Mouse (Mus musculus) kidney, embryonic 15.5 days (tissue): ENCODE data around the gene Akap13. TPM values are rescaled to one million over a fixed set of nuclear protein-coding genes. Genes with fewer than 3 reads are reported as not detected.
"Not testable (repeated sequence)": the region's sequence is repeated elsewhere in the genome, so short reads cannot be mapped to it uniquely, and the experiment has no call there.

Source experiments
- ATAC-seq: fragments of 200-750 bp; cut with Nextera tagmentation; replicated peaks from 2 replicates; pipeline ENCODE4 v1.8.0; 2017; ENCODE audit warnings: moderate TSS enrichment; ENCODE audit not compliant: low FRiP score
- H3K27ac ChIP-seq: fragments of 300-500 bp; sonication (generic); 2 replicates; pipeline ENCODE4 v1.5.1; 2015; ENCODE audit warnings: mild to moderate bottlenecking, inconsistent platforms
- H3K27me3 ChIP-seq: fragments of 300-500 bp; sonication (generic); 2 replicates; pipeline ENCODE4 v1.6.1; 2015; ENCODE audit warnings: inconsistent platforms
- H3K36me3 ChIP-seq: fragments of 300-500 bp; sonication (generic); 2 replicates; pipeline ENCODE4 v1.6.1; 2015; ENCODE audit warnings: inconsistent platforms
- H3K4me1 ChIP-seq: fragments of 300-500 bp; sonication (generic); 2 replicates; pipeline ENCODE4 v1.6.1; 2015; ENCODE audit warnings: inconsistent platforms
- H3K4me2 ChIP-seq: fragments of 300-500 bp; sonication (generic); 2 replicates; pipeline ENCODE4 v1.6.1; 2015; ENCODE audit warnings: moderate library complexity, mild to moderate bottlenecking, inconsistent platforms
- H3K4me3 ChIP-seq: fragments of 300-500 bp; sonication (generic); replicated peaks from 2 replicates; pipeline ENCODE4 v1.5.1; 2015; ENCODE audit warnings: mild to moderate bottlenecking, inconsistent platforms
- H3K9ac ChIP-seq: fragments of 300-500 bp; sonication (generic); 2 replicates; pipeline ENCODE4 v1.6.1; 2015; ENCODE audit warnings: mild to moderate bottlenecking, inconsistent platforms
- H3K9me3 ChIP-seq: fragments of 300-500 bp; sonication (generic); replicated peaks from 2 replicates; pipeline ENCODE4 v1.6.1; 2016; ENCODE audit warnings: inconsistent platforms
- WGBS: fragments of 180-500 bp; shearing (Covaris S2); methylation state at CpG from one replicate; pipeline ENCODE4 v1.1.7; 2015; ENCODE audit warnings: mixed read lengths; 5-methylcytosine and 5-hydroxymethylcytosine counted together
- polyA plus RNA-seq: library from polyadenylated mRNA; unstranded; fragments of >200 nt; fragmentation: Nextera tagmentation; extraction: Ambion mirVana; gene quantifications from 2 replicates; pipeline ENCODE4 v1.2.1, GENCODE M21; 2015

The Akap13 gene
- polyA plus RNA-seq, 1 experiment from 2014 or later = 49.7 TPM

DNA sequence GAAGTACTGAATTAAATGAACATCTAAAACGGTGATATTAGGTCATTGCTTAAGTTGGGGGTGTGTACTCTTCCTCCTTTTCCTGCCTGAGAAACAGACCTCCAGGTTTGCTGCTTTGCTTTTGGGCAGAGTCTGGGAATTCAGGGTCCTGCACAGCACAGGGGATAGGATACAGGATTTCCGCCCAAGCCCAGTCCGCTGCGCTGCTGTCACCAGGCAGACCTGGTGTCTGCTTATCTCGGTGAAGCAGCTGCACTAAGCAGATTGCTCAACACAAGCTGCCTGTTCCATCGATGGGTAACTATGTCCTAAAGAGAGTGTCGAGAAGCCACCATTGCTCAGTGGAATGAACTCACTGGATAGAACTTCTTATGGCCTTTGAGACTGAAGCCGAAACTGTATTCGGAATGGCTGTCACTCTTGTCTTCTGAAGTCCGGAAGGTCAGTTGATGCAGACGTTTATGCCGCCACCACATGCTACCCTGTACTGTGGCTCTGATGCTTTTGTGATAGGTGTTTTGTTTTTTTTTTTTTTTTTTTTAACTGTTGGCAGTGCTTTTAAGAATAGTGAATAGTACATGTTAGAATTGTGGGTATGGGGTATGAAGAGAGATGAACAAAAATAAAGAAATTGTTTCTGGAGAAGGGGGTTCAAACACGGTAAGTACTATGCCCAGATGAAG, 156.8 kb downstream of the Akap13 start:
- no peak overlapping the region; the same call in 1 of the 2 replicates for H3K4me2 ChIP-seq
- peaks cover 17% of the 10 kb centered on the region for H3K4me1 ChIP-seq
- no peaks in the 10 kb centered on the region for H3K9me3 ChIP-seq
- peaks cover 64% of the 10 kb centered on the region for H3K36me3 ChIP-seq
- peak overlapping the region; percentile 64 for H3K27ac ChIP-seq
- WGBS = 74% methylated on average over 13 of the region's 13 CpGs
- peak overlapping the region; percentile 17; the same call in 1 of the 2 replicates for H3K4me3 ChIP-seq
- no peaks in the 10 kb centered on the region for H3K27me3 ChIP-seq
- H3K9ac ChIP-seq = no peak overlapping the region
- peak; percentile 92 for ATAC-seq

DNA sequence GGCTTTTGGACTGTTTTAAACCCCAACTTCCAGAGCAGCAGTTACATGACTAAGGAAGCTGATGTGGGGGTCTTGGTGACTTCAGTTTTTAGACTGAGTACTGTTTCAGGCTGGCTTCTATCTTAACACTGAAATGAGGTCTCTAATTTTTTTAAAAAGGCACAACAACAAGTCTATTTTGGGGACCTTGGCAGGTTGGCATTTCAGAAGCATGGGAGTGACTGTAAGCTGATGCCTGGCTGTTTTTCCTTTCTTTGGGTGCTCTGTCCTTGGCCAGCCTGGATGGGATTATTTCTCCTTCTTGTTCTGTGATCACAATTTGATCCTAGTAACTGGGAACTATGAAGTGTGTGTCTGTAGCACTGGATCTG, 157.3 kb downstream of the Akap13 start:
- ATAC-seq = no peak
- peak overlapping the region; percentile 6; the same call in 1 of the 2 replicates for H3K4me2 ChIP-seq
- no peak overlapping the region for H3K9ac ChIP-seq
- H3K36me3 ChIP-seq = peaks cover 64% of the 10 kb centered on the region
- H3K4me1 ChIP-seq = peaks cover 17% of the 10 kb centered on the region
- no peaks in the 10 kb centered on the region for H3K9me3 ChIP-seq
- H3K4me3 ChIP-seq = peak overlapping the region; percentile 17; the same call in 1 of the 2 replicates
- 0 out of 2 replicates have a peak overlapping the region, but pooled peaks have one; percentile 64 for H3K27ac ChIP-seq
- H3K27me3 ChIP-seq = no peaks in the 10 kb centered on the region

DNA sequence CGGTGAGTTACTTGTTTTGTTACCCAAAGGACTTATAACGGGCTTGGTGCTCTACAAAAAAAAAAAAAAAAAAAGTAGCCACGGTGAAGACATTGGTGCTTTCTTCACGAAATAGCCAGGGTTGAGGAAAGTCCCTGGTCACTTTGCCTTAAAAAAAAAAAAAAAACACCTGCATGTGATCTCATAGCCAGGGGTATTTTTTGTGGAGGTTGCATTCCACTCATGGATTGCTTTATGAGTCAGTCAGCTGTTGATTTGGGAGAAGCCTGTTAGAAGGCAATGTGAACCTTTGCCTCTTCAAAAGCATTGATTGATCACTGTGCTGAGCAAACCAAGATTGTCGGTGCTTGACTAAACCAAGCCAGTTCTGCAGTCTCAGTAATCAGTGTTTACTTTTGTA, 157.9 kb downstream of the Akap13 start:
- H3K27ac ChIP-seq = no peak overlapping the region
- no peak for ATAC-seq
- H3K27me3 ChIP-seq = no peaks in the 10 kb centered on the region
- peaks cover 17% of the 10 kb centered on the region for H3K4me1 ChIP-seq
- peaks cover 62% of the 10 kb centered on the region for H3K36me3 ChIP-seq
- peak overlapping the region; percentile 0; the same call in 1 of the 2 replicates for H3K4me3 ChIP-seq
- no peak overlapping the region for H3K9ac ChIP-seq
- H3K4me2 ChIP-seq = 0 out of 2 replicates have a peak overlapping the region, but pooled peaks have one; percentile 6
- 55% methylated on average over 5 of the region's 5 CpGs for whole genome bisulfite sequencing
- H3K9me3 ChIP-seq = no peaks in the 10 kb centered on the region

DNA sequence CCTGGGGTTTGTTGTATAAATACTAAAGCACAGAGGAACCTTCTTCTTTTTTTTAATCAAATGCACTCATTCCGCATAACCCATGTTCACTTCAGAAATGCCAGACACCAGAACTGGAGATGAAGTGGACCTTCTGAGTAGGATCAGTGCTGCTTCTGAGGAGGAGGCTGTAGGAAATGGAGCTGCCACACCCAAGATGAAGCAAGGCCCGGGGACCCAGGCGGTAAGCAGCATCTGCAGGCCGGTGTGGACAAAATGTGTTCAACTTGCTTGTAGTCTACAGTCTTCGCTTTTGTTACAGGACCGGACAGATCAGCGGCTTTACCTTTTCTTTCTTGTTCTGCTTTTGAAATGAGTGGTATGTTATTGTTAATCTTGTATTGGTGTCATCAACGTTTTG, 159.5 kb downstream of the Akap13 start:
- Histone ChIP-seq H3K4me1 (peaks cover 6% of the 10 kb centered on the region; the same call in 1 of the 2 replicates), H3K27me3 (no peaks in the 10 kb centered on the region), H3K9ac (no peak overlapping the region), H3K36me3 (peaks cover 46% of the 10 kb centered on the region), H3K4me2 (no peak overlapping the region), H3K4me3 (no peak overlapping the region), H3K9me3 (no peaks in the 10 kb centered on the region), H3K27ac (no peak overlapping the region)
- no peak for ATAC-seq
- 91% methylated on average over 8 of the region's 8 CpGs for WGBS

DNA sequence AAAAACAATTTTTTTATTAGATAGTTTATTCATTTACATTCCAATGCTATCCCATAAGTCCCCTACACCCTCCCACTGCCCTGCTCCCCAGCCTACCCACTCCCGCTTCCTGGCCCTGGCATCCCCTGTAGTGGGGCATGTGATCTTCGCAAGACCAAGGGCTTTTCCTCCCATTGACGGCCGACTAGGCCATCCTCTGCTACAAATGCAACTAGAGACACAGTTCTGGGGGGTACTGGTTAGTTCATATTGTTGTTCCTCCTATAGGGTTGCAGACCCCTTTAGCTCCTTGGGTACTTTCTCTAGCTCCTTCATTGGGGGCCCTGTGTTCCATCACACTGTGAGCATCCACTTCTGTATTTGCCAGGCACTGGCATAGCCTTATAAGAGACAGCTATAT, 161.9 kb downstream of the Akap13 start:
- not testable (repeated sequence) for H3K27me3 ChIP-seq
- WGBS = 94% methylated on average over 4 of the region's 4 CpGs

DNA sequence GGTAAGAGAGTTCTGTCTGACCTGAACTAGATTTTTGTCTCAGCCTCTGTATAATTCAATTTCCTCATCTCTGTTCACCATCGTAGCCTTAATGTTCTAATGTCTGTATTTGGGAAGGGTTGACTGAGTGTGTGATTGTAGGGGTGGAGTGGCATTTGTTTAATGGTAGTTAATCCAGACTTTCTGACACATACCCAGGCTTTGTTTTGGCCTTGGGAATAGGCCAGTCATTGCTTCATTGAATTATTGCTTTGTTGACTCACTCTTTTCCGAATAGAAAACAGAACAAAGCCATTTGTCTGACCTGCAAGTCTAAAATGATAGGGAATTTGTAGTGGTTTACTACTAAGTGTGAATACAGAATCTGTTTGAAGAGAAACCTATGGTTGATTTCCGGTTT, 163.4 kb downstream of the Akap13 start:
- no peak overlapping the region for H3K9ac ChIP-seq
- no peaks in the 10 kb centered on the region for H3K27me3 ChIP-seq
- no peak overlapping the region for H3K27ac ChIP-seq
- H3K36me3 ChIP-seq = peaks cover 31% of the 10 kb centered on the region
- H3K4me2 ChIP-seq = no peak overlapping the region
- WGBS = 59% methylated on average over 3 of the region's 3 CpGs
- H3K4me1 ChIP-seq = no peaks in the 10 kb centered on the region
- no peak for ATAC-seq
- no peaks in the 10 kb centered on the region for H3K9me3 ChIP-seq
- H3K4me3 ChIP-seq = no peak overlapping the region

More for the DNA sequence above, 161.9 kb downstream of the Akap13 start:
- not testable (repeated sequence) for H3K4me1 ChIP-seq, H3K4me2 ChIP-seq, ATAC-seq, H3K9me3 ChIP-seq, H3K9ac ChIP-seq, H3K4me3 ChIP-seq, H3K27ac ChIP-seq
- H3K36me3 ChIP-seq = peaks cover 31% of the 10 kb centered on the region

DNA sequence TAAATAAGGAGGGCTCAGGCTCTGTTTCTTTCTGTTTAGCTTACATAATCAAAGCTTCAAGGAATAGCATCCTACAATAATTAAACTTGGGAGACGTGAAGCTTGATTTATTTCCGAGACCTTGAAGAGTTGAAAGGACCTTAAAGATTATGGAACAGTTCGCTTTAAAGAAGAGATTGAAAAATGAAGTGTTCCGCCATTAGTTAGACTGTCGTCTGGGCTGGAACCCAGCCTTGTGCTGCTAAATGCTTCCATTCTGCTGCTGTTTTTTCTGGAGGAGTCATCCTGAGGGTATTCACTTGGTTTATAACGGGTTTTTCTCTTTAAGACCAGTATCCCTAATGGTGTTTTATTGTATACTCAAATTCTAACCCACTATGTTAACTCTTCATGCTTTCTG, 164.5 kb downstream of the Akap13 start:
- Histone ChIP-seq H3K9me3 (no peaks in the 10 kb centered on the region), H3K4me1 (no peaks in the 10 kb centered on the region), H3K27ac (no peak overlapping the region), H3K36me3 (peaks cover 26% of the 10 kb centered on the region), H3K9ac (no peak overlapping the region), H3K27me3 (no peaks in the 10 kb centered on the region), H3K4me2 (no peak overlapping the region), H3K4me3 (no peak overlapping the region)
- no peak for ATAC-seq
- 66% methylated on average over 6 of the region's 6 CpGs for WGBS

DNA sequence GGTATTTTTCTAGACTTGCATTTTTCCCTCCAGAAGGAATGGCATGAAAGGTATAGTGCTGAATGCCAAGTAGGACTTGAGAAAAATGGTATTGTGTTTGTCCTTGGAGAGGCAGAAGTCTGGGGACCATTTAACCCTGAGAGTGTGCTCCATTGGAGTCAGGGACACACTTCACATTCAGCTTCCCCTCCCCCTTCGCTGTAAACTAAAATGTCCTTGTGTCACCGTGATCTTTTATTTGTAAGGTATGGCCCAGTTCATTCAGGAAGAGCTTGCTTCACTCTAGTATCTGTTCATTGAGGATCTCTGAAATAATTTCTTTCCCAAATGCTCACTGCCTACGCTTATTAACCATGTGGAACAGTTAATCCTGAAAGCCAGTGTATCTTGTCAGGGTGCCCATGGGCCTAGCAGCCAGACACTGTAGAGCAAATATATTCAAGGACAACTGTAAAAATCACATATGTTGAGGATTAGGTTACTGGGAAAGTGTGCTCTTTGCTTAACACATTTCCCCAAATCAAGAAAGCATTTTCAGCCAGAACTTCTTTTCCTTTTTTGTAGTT, 165.1 kb downstream of the Akap13 start:
- no peak for ATAC-seq
- no peak overlapping the region for H3K4me3 ChIP-seq
- H3K27me3 ChIP-seq = no peaks in the 10 kb centered on the region
- no peaks in the 10 kb centered on the region for H3K9me3 ChIP-seq
- WGBS = 81% methylated on average over 3 of the region's 3 CpGs
- H3K4me2 ChIP-seq = no peak overlapping the region
- H3K4me1 ChIP-seq = no peaks in the 10 kb centered on the region
- peaks cover 21% of the 10 kb centered on the region for H3K36me3 ChIP-seq
- no peak overlapping the region for H3K27ac ChIP-seq
- H3K9ac ChIP-seq = no peak overlapping the region

DNA sequence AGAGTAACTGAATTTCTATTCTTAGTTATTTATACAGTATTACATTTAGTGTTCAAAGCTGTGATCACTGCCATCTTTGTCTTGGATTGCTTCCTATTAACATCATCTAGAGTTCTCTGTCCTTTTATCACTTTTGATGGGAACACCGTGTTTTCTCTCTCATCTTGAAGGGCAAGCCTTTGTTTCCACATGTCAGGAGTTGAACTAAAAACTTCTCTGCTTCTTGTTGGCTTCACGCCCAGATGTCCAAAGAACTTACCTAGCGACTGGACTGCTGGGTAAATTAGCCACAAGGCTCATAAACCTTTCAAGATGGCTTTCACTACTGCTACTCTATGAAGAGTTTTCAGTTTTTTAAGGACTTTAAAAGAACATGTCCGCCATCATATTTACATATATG, 165.6 kb downstream of the Akap13 start:
- no peak for ATAC-seq
- 73% methylated on average over 4 of the region's 4 CpGs for whole genome bisulfite sequencing
- Histone ChIP-seq H3K9me3 (no peaks in the 10 kb centered on the region), H3K27ac (no peak overlapping the region), H3K4me1 (no peaks in the 10 kb centered on the region), H3K36me3 (peaks cover 18% of the 10 kb centered on the region), H3K9ac (no peak overlapping the region), H3K27me3 (no peaks in the 10 kb centered on the region), H3K4me3 (no peak overlapping the region), H3K4me2 (no peak overlapping the region)

DNA sequence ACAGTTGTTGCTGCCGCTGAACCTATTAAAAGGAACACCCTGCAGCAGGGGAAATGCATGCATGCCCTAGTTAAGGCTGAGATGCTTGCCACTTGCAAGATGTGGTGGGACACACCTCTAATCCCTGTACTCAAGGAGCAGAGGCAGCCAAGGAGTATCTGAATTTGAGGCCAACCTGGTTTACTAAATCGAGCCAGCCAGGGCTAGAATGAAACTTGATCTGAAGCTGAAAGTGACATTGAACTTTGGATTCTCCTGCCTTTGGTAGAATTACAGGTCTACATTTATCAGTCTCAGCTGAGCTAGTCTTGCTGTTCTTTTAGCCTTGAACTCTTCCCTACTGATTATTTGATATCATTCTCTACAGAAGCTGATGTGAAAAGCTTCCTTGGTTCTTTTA, 172.5 kb downstream of the Akap13 start:
- Histone ChIP-seq H3K9ac (no peak overlapping the region), H3K4me3 (no peak overlapping the region), H3K36me3 (no peaks in the 10 kb centered on the region; the same call in 1 of the 2 replicates), H3K4me2 (no peak overlapping the region), H3K27ac (0 out of 2 replicates have a peak overlapping the region, but pooled peaks have one; percentile 37), H3K9me3 (no peaks in the 10 kb centered on the region), H3K4me1 (0 out of 2 replicates have a peak, but pooled peaks cover 6% of the 10 kb centered on the region), H3K27me3 (no peaks in the 10 kb centered on the region)
- 37% methylated on average over 2 of the region's 2 CpGs for WGBS
- no peak for ATAC-seq

DNA sequence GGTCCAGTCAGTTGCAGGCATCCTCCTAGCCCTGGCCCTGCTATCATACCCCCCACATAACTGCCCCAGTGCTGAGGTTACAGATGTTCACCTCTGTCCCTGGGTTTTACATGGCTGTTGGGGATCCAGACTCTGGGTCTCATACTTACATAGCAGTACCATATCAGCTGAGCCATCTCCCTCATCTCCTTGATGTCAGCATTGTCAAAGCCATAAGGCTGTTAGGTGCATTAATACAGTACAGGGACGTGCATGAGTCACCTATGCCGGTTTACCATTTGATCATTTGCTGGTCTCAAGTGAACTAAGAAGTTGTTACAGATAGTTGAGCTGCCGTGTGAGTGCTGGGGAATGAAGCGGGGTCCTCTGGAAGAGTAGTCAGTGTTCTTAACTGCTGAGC, 174.3 kb downstream of the Akap13 start:
- Histone ChIP-seq H3K27ac (no peak overlapping the region), H3K36me3 (no peaks in the 10 kb centered on the region; the same call in 1 of the 2 replicates), H3K4me1 (0 out of 2 replicates have a peak, but pooled peaks cover 11% of the 10 kb centered on the region), H3K9ac (no peak overlapping the region), H3K9me3 (no peaks in the 10 kb centered on the region), H3K4me3 (no peak overlapping the region), H3K27me3 (no peaks in the 10 kb centered on the region), H3K4me2 (no peak overlapping the region)
- no peak for ATAC-seq
- WGBS = 91% methylated on average over 4 of the region's 4 CpGs

DNA sequence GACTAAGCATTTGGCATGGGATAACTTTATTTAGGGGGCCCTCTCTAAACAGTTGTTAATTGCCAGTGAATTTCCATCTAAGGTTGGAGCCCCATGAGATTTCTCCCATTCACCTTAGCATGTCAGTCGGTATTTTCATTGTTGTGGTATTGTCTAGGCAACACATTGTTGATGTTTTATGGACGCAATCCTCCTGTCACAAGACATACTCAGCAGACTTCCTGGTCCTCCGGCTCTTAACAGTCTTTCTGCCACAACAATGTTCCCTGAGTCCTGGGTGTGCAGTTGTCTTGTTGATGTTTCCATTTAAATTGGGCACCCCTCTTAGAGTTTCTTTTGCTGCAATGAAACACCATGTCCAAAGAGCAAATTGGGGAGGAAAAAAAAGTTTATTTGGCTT, 177.6 kb downstream of the Akap13 start:
- H3K4me3 ChIP-seq = no peak overlapping the region
- no peak for ATAC-seq
- H3K27me3 ChIP-seq = no peaks in the 10 kb centered on the region
- H3K27ac ChIP-seq = no peak overlapping the region
- WGBS = 46% methylated on average over 3 of the region's 3 CpGs
- H3K4me1 ChIP-seq = 0 out of 2 replicates have a peak, but pooled peaks cover 8% of the 10 kb centered on the region
- H3K4me2 ChIP-seq = no peak overlapping the region
- H3K9me3 ChIP-seq = no peaks in the 10 kb centered on the region
- H3K36me3 ChIP-seq = no peaks in the 10 kb centered on the region
- no peak overlapping the region for H3K9ac ChIP-seq
